Mouse (Mus musculus): ENCODE measurements around the gene Shprh. TPM values are rescaled to one million over a fixed set of nuclear protein-coding genes. Genes with fewer than 3 reads are reported as not detected.
"Not testable (repeated sequence)": the region's sequence is repeated elsewhere in the genome, so short reads cannot be mapped to it uniquely, and the experiment has no call there.

Gene Shprh
- polyA plus RNA-seq, 1 experiment from 2014 or later = 6.0 TPM

GRCm38 (mm10) chr10:11180077-11180476 is 30.9 kb downstream of the Shprh start:
- Histone ChIP-seq H3K4me2 (replicated peaks; ENCODE audit: low read depth) (no peak overlapping the region), H3K36me3 (ENCODE audit: control insufficient read depth, insufficient read depth, low read length) (peaks cover 10% of the 10 kb centered on the region; the same call in 1 of the 2 replicates), H3K4me1 (replicated peaks; ENCODE audit: control insufficient read depth, insufficient read depth) (no peaks in the 10 kb centered on the region), H3K27ac (replicated peaks) (no peak overlapping the region), H3K4me3 (ENCODE audit: low read depth, low read length) (no peak overlapping the region), H3K9me3 (ENCODE audit: control insufficient read depth, low read length) (no peaks in the 10 kb centered on the region), H3K27me3 (ENCODE audit: control insufficient read depth, insufficient read depth, low read length) (no peaks in the 10 kb centered on the region), H3K9ac (ENCODE audit: low read length) (no peak overlapping the region)
- DNase-seq (ENCODE audit: low spot score) (no peak), ATAC-seq (ENCODE audit: low FRiP score, low TSS enrichment) (no peak)
- TF ChIP-seq CTCF (IDR thresholded peaks at IDR 0.05; ENCODE audit: low read depth) = no peak
- TF ChIP-seq EP300 (optimal IDR thresholded peaks at IDR 0.05) = no peak
- WGBS = 84% methylated on average over 5 of the region's 5 CpGs

- no peak overlapping the region for H3K9ac ChIP-seq (ENCODE audit: low read length)
- no peaks in the 10 kb centered on the region for H3K9me3 ChIP-seq (ENCODE audit: control insufficient read depth, low read length)
- WGBS = 56% methylated on average over 1 of the region's 1 CpGs
- TF ChIP-seq CTCF (IDR thresholded peaks at IDR 0.05; ENCODE audit: low read depth) (no peak), EP300 (optimal IDR thresholded peaks at IDR 0.05) (no peak)
- peaks cover 11% of the 10 kb centered on the region for H3K36me3 ChIP-seq (ENCODE audit: control insufficient read depth, insufficient read depth, low read length)
- H3K4me3 ChIP-seq (ENCODE audit: low read depth, low read length) = no peak overlapping the region
- ATAC-seq (ENCODE audit: low FRiP score, low TSS enrichment) (no peak), DNase-seq (ENCODE audit: low spot score) (no peak)
- no peaks in the 10 kb centered on the region for H3K4me1 ChIP-seq (replicated peaks; ENCODE audit: control insufficient read depth, insufficient read depth)
- no peak overlapping the region for H3K4me2 ChIP-seq (replicated peaks; ENCODE audit: low read depth)
- H3K27ac ChIP-seq (replicated peaks) = no peak overlapping the region
- H3K27me3 ChIP-seq (ENCODE audit: control insufficient read depth, insufficient read depth, low read length) = no peaks in the 10 kb centered on the region
These were observed 48.1 kb downstream of the Shprh start for GRCm38 (mm10) chr10:11197341-11197740.

GRCm38 (mm10) chr10:11198346-11198745 is 49.1 kb downstream of the Shprh start:
- no peak overlapping the region for H3K27ac ChIP-seq (replicated peaks)
- H3K36me3 ChIP-seq (ENCODE audit: control insufficient read depth, insufficient read depth, low read length) = peaks cover 11% of the 10 kb centered on the region
- H3K4me2 ChIP-seq (replicated peaks; ENCODE audit: low read depth) = no peak overlapping the region
- no peaks in the 10 kb centered on the region for H3K4me1 ChIP-seq (replicated peaks; ENCODE audit: control insufficient read depth, insufficient read depth)
- DNase-seq (ENCODE audit: low spot score) (no peak), ATAC-seq (ENCODE audit: low FRiP score, low TSS enrichment) (no peak)
- TF ChIP-seq CTCF (IDR thresholded peaks at IDR 0.05; ENCODE audit: low read depth) (no peak), EP300 (optimal IDR thresholded peaks at IDR 0.05) (no peak)
- H3K9ac ChIP-seq (ENCODE audit: low read length) = no peak overlapping the region
- 73% methylated on average over 2 of the region's 2 CpGs for WGBS
- no peaks in the 10 kb centered on the region for H3K9me3 ChIP-seq (ENCODE audit: control insufficient read depth, low read length)
- H3K27me3 ChIP-seq (ENCODE audit: control insufficient read depth, insufficient read depth, low read length) = no peaks in the 10 kb centered on the region
- no peak overlapping the region for H3K4me3 ChIP-seq (ENCODE audit: low read depth, low read length)

- no peaks in the 10 kb centered on the region for H3K9me3 ChIP-seq (ENCODE audit: control insufficient read depth, low read length)
- TF ChIP-seq EP300 (optimal IDR thresholded peaks at IDR 0.05) (no peak), CTCF (IDR thresholded peaks at IDR 0.05; ENCODE audit: low read depth) (no peak)
- no peak overlapping the region for H3K4me2 ChIP-seq (replicated peaks; ENCODE audit: low read depth)
- no peaks in the 10 kb centered on the region for H3K27me3 ChIP-seq (ENCODE audit: control insufficient read depth, insufficient read depth, low read length)
- H3K4me1 ChIP-seq (replicated peaks; ENCODE audit: control insufficient read depth, insufficient read depth) = no peaks in the 10 kb centered on the region
- no peak overlapping the region for H3K4me3 ChIP-seq (ENCODE audit: low read depth, low read length)
- 72% methylated on average over 4 of the region's 4 CpGs for WGBS
- peaks cover 9% of the 10 kb centered on the region for H3K36me3 ChIP-seq (ENCODE audit: control insufficient read depth, insufficient read depth, low read length)
- no peak for ATAC-seq (ENCODE audit: low FRiP score, low TSS enrichment)
- DNase-seq (ENCODE audit: low spot score) = no peak
- H3K9ac ChIP-seq (ENCODE audit: low read length) = no peak overlapping the region
- H3K27ac ChIP-seq (replicated peaks) = no peak overlapping the region
These were observed 50.8 kb downstream of the Shprh start for GRCm38 (mm10) chr10:11199980-11200379.

GRCm38 (mm10) chr10:11205883-11206282 is 56.7 kb downstream of the Shprh start:
- not testable (repeated sequence) for H3K9me3 ChIP-seq (ENCODE audit: control insufficient read depth, low read length)

GRCm38 (mm10) chr10:11208670-11209069 is 59.4 kb downstream of the Shprh start:
- Histone ChIP-seq H3K27me3 (ENCODE audit: control insufficient read depth, insufficient read depth, low read length) (no peaks in the 10 kb centered on the region), H3K36me3 (ENCODE audit: control insufficient read depth, insufficient read depth, low read length) (peaks cover 9% of the 10 kb centered on the region), H3K4me3 (ENCODE audit: low read depth, low read length) (no peak overlapping the region), H3K27ac (replicated peaks) (no peak overlapping the region), H3K9ac (ENCODE audit: low read length) (no peak overlapping the region), H3K4me2 (replicated peaks; ENCODE audit: low read depth) (no peak overlapping the region), H3K4me1 (replicated peaks; ENCODE audit: control insufficient read depth, insufficient read depth) (no peaks in the 10 kb centered on the region), H3K9me3 (ENCODE audit: control insufficient read depth, low read length) (no peaks in the 10 kb centered on the region)
- no peak for TF ChIP-seq CTCF (IDR thresholded peaks at IDR 0.05; ENCODE audit: low read depth)
- no peak for TF ChIP-seq EP300 (optimal IDR thresholded peaks at IDR 0.05)
- WGBS = 85% methylated on average over 1 of the region's 1 CpGs
- ATAC-seq (ENCODE audit: low FRiP score, low TSS enrichment) (no peak), DNase-seq (ENCODE audit: low spot score) (no peak)

More at GRCm38 (mm10) chr10:11205883-11206282, 56.7 kb downstream of the Shprh start:
- ATAC-seq (ENCODE audit: low FRiP score, low TSS enrichment); H3K4me3 ChIP-seq (ENCODE audit: low read depth, low read length); H3K27me3 ChIP-seq (ENCODE audit: control insufficient read depth, insufficient read depth, low read length); DNase-seq (ENCODE audit: low spot score); H3K27ac ChIP-seq (replicated peaks); H3K4me1 ChIP-seq (replicated peaks; ENCODE audit: control insufficient read depth, insufficient read depth); H3K4me2 ChIP-seq (replicated peaks; ENCODE audit: low read depth); H3K9ac ChIP-seq (ENCODE audit: low read length): not testable (repeated sequence)
- WGBS = 79% methylated on average over 2 of the region's 2 CpGs
- H3K36me3 ChIP-seq (ENCODE audit: control insufficient read depth, insufficient read depth, low read length) = peaks cover 12% of the 10 kb centered on the region

All from stomach, postnatal 0 days (tissue).